ENCODE assay signal across 26 mouse cellular contexts in genomic region chr10:123053557-123053956, GRCm38 (mm10).
"Had no signal": no experiment of that assay in that cellular context is flagged by ENCODE, and none has a peak within 500 bp of the region (broad histone marks: within the 10 kb centered on the region; RNA-seq: fewer than 3 reads in every experiment).

No protein-coding gene starts in this region.

- H3K27ac ChIP-seq: heart, embryonic 15.5 days; hindbrain, embryonic 10.5 days; hindbrain, embryonic 12.5 days; hindbrain, embryonic 14.5 days; layer of hippocampus, adult 2 months; left cerebral cortex, adult 2 months; limb, embryonic 10.5 days; limb, embryonic 12.5 days had no signal

- H3K9me3 ChIP-seq: heart, embryonic 13.5 days; heart, embryonic 15.5 days; hindbrain, embryonic 10.5 days; hindbrain, embryonic 12.5 days; limb, embryonic 10.5 days; limb, embryonic 12.5 days had no signal

- H3K9ac ChIP-seq: heart, embryonic 13.5 days; heart, embryonic 15.5 days; hindbrain, embryonic 12.5 days; hindbrain, embryonic 14.5 days; limb, embryonic 12.5 days had no signal

- H3K4me2 ChIP-seq: heart, embryonic 11.5 days; heart, embryonic 13.5 days; heart, embryonic 15.5 days; hindbrain, embryonic 12.5 days; hindbrain, embryonic 14.5 days; limb, embryonic 12.5 days had no signal

- H3K27me3 ChIP-seq: heart, embryonic 13.5 days; heart, embryonic 15.5 days; hindbrain, embryonic 12.5 days; limb, embryonic 12.5 days had no signal

- H3K4me3 ChIP-seq: gastrocnemius, adult 2 months; heart, embryonic 13.5 days; heart, embryonic 15.5 days; hindbrain, embryonic 10.5 days; hindbrain, embryonic 12.5 days; layer of hippocampus, adult 2 months; left cerebral cortex, adult 2 months; limb, embryonic 10.5 days; limb, embryonic 12.5 days had no signal

- ATAC-seq: forebrain, embryonic 16.5 days; hindbrain, embryonic 16.5 days; inflammation-experienced regulatory T-cells, adult 6 months; intestine, embryonic 16.5 days had no signal

- H3K4me1 ChIP-seq: hindbrain, embryonic 12.5 days; limb, embryonic 10.5 days; limb, embryonic 12.5 days had no signal

- DNase-seq: gastrocnemius, adult 2 months; gastrocnemius, postnatal 10 days; gastrocnemius, postnatal 25 days; heart, adult 18-20 months; heart, postnatal 14 days; heart, postnatal 4 days; kidney, adult 18-20 months; kidney, adult 8-10 months; kidney, postnatal 10 days; kidney, postnatal 25 days; kidney, postnatal 4 days; liver had no signal
